Mouse (Mus musculus): ENCODE results near the gene Tecpr2. TPM values are rescaled to one million over a fixed set of nuclear protein-coding genes. Genes with fewer than 3 reads are reported as not detected.

Tecpr2 gene
- polyA plus RNA-seq (2017; shearing (Covaris generic)) = 3.2 TPM

GRCm38 (mm10) chr12:110889036-110890020 lies at the start of gene Tecpr2, which contains the start of gene Cinp:
Gene Tecpr2 (plus strand): TSS chr12:110889264.
Gene Cinp (minus strand): TSS chr12:110889145.

GRCm38 (mm10) chr12:110840348-110841198 lies 48.5 kb upstream of the Tecpr2 start, which contains the start of gene Mok:
Gene Mok (minus strand): TSS chr12:110840939.

DNA sequence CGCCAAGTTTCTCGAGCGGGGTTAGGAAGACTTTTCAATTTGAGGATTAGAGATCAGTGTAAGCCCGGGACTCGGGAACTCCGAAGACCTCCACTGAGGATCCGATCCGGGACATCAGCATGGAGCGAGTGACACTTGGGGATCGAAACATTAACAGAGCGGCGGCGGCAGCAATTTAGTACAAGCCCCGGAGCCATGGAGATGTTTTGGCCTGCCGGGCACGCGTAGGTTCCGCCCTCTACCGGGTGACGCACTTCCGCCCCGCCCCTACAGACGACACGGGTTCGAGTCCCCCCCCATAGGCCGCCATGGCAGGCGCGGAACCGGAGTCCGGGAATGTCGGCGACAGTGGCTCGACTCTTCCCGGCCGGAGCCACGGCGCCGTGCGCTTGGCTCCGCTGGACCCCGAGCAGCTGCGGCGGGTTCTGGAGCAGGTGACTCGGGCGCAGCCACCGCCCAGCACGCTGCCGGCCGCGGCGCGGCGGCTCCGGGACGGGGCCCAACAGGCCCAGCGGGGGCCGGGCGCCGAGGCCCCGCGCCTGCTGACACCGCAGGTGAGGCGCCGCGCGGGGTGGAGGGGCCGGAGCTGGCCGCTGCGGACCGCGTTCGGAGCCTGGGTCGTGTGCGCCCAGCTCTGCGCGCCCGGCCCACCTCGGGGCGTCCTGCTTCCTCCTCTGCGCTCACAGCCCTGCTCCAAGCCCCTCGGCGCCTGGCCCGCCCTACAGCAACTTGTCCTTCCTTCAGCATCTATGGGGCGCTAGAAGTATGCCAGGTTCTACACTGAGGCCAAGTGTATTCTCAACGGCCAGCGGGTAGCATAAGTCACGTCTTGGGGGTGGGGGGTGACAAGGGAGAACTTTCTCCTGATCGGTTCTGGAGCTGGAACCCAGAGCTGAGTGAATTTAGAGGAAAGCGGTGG lies 38.8 kb upstream of the Tecpr2 start, which contains the start of gene Zfp839:
TSS of gene Zfp839 (plus strand) at position 244 of the 919 bp plus-strand sequence.

DNA sequence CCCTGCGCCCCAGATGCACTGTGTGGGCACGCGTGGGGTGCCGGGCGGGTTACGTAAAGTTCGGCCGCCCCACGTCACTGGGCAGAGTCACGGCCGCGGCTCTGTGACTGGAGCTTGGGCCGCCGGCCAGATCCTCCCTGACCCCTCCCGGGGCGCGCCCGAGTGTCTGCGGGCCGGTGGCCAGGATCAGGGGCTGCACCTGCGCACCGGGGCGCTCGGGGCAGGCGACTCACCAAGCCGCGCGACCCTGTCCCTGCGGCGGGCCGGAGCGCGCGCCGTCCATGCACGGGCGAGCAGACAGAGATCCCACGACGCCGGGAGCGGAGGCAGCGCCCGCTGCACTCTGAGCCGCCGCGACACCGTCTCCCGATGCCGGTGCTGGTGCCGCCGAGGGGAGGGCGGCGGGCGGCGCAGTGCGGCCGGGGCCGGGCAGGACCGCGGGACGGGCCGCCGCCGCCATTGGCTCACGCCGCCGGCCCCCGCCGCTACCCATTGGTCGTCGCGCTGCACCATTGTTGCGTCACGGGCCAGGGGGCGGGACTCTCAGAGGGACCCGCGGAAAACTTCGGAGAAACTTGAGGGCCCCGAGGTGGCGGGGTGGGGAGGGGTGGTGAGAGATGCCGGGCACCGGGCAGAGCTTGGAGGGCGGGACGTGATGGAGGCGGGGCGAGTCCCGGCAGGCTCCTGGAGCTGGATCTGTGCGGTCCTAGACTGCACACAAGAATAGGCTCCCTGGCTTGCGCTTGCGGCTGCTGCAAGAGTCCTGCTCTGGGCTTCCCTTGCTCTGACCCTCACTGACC lies 89.7 kb downstream of the Tecpr2 start, which contains the start of gene Ankrd9:
TSS of gene Ankrd9 (minus strand) at position 434 of the 800 bp plus-strand sequence.

Other genes starting within 250 kb of the Tecpr2 start
- not detected for gene 1700001K19Rik, start 206.6 kb upstream of the Tecpr2 start, polyA plus RNA-seq (2017; shearing (Covaris generic))
- 358 TPM for gene Hsp90aa1, start 186.5 kb upstream of the Tecpr2 start, polyA plus RNA-seq (2017; shearing (Covaris generic))
- gene Wdr20, start 151.3 kb upstream of the Tecpr2 start, polyA plus RNA-seq (2017; shearing (Covaris generic)) = 55.4 TPM
- 0.26 TPM for gene Mok, start 48.3 kb upstream of the Tecpr2 start, polyA plus RNA-seq (2017; shearing (Covaris generic))
- 1.4 TPM for gene Zfp839, start 39.0 kb upstream of the Tecpr2 start, polyA plus RNA-seq (2017; shearing (Covaris generic))
- 45.8 TPM for gene Cinp, start 119 bp upstream of the Tecpr2 start, polyA plus RNA-seq (2017; shearing (Covaris generic))
- gene Ankrd9, start 89.8 kb downstream of the Tecpr2 start, polyA plus RNA-seq (2017; shearing (Covaris generic)) = 0.76 TPM
- 7.9 TPM for gene Rcor1, start 150.1 kb downstream of the Tecpr2 start, polyA plus RNA-seq (2017; shearing (Covaris generic))